Mouse (Mus musculus) common myeloid progenitor, adult 5-6 weeks (primary cell): ENCODE data around the gene Adh7. TPM values are rescaled to one million over a fixed set of nuclear protein-coding genes. Genes with fewer than 3 reads are reported as not detected.

ENCODE experiments used
- ATAC-seq: replicated peaks from 2 replicates; pipeline ENCODE4 v1.8.0; 2016; ENCODE audit warnings: low read depth, mild to moderate bottlenecking, moderate TSS enrichment, inconsistent platforms; ENCODE audit not compliant: poor library complexity, severe bottlenecking
- total RNA-seq: library from RNA; stranded (forward); fragments of 200-1000, 187-1606 nt; gene quantifications from 2 replicates; pipeline ENCODE4 v1.2.3, GENCODE M21; 2017

The Adh7 gene
- total RNA-seq: not detected in 2 replicates

DNA sequence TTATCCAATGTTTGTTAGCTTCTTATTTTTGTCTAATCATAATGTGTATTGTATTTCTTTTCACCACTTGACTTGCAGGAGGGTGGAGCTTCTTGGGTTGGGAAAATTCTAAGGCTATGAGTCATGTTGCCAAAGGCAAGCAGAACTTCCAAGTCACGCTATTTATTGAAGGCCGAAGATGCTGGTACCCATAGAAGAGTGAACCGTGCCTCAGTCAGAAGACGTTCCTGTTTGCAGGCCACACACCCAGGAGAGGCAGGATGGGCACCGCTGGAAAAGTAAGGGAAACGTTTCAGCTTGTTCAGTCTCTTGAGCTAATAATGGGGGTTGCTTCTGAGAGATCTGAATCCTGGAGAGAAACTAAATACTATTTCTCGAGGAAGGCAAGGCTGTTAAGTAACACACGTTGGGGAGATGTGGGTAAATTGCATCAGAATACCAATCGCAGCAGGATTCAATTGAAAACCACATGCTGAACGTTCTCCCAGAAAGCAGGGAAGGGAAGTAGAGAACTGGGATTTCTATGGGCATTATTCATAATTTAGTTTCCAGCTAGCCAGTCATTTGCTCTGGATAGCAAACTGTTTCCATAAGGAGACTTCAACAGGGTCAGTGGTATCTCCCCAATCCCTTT lies at the start of gene Adh7:
Adh7 (plus strand) TSS at position 130 of the 634 bp plus-strand sequence.
- ATAC-seq: no peak

DNA sequence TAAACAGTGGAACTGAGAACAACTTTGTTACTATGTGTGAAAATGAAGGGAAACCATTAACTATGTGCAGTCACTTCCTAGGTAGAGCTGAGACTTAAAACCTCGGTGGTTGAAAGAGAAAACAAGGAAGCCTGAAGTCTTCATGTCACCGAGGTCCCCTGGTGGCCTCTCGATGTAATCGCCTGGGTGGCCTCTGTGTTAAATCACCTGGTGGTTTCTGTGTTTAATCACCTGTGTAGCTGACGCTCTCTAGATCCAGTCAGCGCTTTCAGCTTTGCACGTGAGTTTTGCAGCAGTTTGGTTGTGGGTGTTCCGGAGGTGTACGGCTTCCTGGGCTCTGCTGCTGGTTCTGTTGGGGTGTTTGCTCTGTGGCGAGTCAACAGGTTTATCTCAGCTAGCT lies 44.3 kb upstream of the Adh7 start:
- no peak for ATAC-seq

- ATAC-seq: no peak
Measured at GRCm38 (mm10) chr3:138175551-138175950, 42.0 kb upstream of the Adh7 start.

DNA sequence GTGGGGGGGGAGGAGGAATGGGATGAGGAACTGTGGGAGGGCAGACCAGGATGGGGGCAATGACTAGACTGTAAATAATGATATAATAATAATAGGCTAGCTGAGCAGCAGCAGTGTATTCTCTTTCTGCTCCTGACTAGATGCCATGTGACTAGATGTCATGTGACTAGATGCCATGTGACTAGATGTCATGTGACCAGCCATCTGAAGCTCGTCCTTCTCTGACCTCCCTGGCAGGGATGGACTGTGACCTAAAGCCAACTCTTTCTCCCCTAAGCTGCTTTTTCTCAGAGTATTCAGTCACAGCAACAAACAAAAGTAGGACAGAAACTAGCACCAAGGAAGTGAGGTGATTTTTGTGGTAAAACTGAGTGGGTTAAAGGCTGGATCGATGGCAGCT lies 35.5 kb upstream of the Adh7 start:
- ATAC-seq: no peak

- no peak for ATAC-seq
Measured at GRCm38 (mm10) chr3:138183371-138183770, 34.2 kb upstream of the Adh7 start.

DNA sequence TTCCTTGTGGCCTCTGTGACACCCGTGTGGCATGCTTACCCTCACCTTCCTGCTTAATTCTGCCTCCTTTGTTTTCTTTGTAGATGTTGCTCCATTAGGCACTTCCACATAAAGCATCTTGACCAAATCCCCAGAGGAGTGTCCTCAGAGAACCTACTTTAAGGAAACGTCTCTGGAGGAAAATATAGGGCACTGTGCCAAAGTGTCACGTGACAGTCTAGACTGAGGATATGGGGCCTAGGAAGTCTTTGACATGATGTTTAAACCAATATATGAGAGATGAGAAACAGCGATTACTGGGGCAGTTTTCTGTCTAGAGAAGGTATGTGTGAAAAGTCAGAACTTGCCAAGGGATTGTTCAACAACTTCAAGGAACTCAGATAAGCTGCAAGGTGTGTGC lies 32.3 kb upstream of the Adh7 start:
- ATAC-seq: no peak

DNA sequence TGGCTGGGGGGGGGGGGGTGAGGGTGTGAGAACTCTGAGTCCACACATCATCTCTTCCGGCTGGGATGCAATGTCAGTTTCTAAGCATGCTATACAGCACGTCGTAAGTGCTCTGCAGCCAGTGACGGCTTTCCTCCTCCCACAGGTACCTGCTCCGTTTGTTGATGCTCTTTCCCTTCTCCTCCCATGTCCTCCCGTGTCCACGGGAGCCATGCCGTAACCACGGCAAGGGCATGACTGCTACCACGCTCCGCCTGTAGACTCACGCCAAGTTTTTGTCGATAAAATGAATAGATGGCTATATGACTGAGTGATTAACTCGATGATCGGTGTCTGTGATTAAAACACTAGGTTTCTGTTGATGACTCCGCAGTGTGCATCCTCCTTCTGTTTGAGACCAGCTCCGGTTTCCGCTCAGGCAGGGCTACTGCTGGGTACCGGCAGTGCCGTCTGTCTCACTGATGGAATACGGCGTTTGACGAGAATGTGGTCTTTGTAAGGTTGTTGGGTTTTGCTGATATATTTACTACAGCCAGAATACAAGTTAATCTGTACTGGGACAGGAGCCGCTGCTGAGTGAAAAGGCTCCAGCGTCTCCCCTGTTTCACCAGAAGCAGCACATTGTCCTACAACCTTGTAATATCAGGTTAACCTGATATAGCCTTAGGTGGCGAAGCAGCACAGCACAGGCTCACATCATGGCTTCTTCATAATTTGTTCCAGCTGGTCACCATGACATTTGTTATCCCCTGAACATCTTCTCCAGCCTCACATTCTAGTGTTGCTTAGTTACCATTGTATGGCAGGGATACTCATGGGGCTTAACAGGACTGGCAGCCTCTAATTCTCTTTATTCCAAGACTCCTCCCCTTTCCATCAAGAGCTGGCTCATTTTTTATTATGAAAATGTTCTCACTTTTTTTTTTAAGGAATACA lies 31.3 kb upstream of the Adh7 start:
- no peak for ATAC-seq

- ATAC-seq: no peak
Measured at GRCm38 (mm10) chr3:138192260-138192659, 25.3 kb upstream of the Adh7 start.

DNA sequence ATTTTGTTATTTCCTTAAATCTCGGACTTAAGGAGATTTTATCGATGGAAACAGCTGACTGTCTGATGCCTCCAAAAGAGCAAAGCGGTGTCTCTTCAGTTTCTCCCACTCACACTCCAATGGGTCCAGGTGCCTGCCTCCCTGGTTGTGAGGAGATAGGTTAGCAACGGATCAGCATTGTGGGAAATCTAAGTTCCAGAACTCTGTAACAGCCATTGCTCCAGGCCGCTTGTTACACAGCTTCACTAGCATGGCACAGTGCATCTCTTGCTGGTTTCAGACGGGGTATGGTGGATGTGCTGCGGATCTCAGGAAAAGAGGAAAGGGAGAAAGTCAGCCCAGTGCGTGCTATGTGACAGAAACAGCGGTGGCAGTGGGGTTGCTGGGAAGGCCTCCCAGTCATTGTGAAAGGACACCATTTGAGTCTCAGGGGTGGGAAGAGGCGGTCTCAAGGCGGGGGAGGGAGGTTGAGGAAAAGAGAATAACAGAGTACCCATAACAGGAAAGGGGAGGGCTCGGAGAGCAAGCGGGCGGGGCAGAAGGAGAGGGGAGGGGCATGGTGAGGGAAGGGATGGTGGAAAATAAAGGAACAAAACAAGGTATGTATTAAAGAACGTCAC lies 23.8 kb upstream of the Adh7 start, which contains the start of gene 4930579F01Rik:
4930579F01Rik (minus strand) TSS at position 143 of the 620 bp plus-strand sequence.
- ATAC-seq: no peak

DNA sequence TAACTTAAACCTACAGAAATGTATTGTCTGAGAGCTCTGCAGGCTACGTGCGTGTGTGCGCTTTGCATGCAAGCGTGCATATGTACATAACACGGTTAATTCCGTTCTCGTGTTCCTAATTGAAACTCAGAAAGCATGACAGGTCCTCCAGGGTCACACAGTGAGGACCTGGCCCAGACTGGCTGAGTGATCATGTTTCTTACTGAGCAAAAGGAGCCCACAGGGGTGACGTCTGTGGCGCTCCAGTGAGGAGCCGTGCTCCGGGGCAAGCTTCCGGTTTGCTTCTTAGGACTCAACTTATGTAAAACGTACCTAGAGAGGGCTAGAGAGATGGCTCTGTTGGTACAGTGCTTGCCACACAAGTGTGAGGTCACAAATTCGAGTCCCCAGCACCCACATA lies 20.5 kb upstream of the Adh7 start:
- ATAC-seq: no peak

GRCm38 (mm10) chr3:138197556-138197955 lies 20.0 kb upstream of the Adh7 start:
- ATAC-seq: no peak

DNA sequence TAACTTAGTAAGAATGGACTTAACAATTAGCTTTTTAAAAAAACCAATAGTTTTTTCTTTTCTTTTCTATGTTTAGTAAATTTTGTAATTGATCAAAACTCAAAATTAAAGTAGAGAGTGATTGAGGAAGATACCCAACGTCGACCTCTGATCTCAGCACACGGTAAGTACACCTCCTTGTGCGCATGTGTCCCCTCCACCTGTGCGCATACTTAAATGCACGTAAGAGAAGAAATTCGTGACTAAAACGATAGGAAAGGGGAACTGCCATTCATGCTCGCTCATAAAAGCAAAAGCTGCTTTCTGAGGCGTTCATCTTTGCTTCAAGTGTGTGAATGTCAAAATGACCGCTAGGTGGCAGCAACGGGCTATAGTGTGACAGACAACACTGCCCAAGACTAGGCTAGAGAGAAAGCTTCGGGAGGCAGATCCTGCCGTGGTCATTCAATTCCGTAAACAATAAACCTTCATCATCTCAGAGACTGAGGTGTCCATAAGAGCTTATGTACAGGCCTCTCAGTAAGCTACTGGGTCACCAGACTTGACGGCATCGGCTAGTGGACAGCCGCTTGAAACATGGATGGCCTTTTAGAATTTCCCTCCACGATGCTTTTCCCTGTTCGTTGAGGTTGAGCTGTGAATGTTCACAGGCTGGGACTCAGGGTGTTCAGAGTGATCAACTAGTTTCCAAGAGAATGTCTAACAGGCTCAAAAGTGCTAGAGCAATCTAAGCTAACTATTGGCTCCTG lies 19.4 kb upstream of the Adh7 start:
- ATAC-seq: peak; percentile 98

DNA sequence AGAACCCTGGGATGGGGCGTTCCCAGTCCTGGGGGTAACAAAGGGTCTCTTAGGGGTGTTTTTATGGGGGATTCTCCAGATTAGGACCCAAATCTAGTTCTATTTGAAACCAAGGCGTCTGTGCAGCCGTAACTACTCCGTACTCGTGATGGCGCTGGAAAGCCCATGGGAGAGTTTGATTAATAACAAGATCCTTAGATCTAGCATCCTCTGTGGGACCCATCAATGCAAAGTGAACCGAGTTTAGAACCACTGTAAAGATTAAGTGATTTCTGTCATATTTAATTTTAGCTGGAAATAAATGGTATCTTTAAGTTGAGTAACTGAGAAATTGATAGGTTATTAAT lies 18.9 kb upstream of the Adh7 start:
- ATAC-seq: no peak

DNA sequence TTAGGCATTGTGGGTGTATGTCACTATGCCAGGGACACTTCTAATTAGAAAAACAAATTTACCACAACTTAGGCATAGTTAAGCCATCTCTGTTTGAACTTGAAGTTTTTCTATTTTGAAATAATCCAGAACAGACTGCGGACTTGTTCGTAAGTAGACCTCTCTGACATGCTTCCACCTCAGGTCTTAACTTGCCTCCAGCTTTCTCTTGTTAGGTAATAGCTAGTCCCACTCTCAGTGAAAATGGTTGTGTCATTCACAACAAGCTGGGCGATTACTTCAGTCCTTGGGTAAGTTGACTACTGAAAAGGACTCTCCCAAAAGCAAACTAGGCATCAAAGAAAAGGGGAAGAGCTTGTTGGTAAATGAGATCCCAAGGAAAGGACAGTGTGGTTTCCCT lies 8.7 kb upstream of the Adh7 start:
- no peak for ATAC-seq

- peak; percentile 60 for ATAC-seq
Measured at GRCm38 (mm10) chr3:138210432-138211075, 7.0 kb upstream of the Adh7 start.

DNA sequence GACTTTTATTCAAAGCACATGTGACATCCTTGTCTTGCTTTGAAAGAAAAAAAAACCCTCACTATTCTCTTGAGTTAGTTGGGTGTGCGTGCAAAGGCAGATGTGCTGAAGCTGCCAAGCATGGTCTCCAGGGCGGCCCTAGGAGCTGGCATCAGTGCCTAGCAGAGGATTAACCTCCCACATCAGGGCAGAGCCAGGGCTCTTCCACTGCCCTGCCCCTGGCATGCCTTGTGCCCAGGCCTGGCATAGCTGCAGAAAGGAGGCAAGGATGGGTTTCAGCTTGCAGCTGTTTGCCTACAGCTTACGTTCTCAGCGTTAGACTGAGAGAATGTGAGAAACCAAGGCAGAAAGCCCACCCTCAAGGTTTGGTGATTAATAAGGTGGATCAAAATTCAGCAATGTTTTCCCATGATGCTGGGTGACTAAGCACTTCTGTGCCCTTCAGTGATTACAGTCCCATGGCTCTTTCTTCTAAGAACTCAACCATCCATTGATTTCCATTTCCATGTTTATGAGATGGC lies 5.1 kb upstream of the Adh7 start:
- ATAC-seq: no peak

DNA sequence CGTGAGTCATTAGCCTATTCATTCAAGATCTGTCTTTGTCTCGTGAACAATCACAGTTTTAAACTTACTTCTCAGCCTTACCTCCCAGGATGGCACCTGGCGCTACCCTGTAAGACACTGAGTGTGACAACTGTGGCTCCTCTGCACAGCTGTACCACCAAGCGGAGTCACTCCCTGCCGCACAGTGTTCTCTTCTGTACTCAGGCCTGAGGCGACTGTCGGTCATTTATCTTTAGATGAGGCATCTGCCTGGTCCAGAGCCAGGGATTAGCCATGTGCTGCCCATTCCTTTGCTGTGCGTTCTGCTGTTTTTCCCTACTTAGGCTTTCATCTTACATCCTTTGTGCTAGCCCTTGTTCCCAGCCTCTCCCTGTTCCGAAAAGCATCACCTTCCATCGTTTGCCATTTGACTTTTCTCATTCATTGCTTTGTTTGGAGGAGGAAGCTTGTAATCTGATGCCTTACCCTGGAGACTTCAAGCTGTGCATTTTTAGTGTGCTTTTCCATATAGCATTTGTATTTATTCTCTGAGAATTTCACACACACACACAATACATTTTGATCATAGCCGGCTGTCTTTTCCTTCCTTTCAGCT lies 2.1 kb upstream of the Adh7 start:
- no peak for ATAC-seq

GRCm38 (mm10) chr3:138216091-138216490 lies 1.5 kb upstream of the Adh7 start:
- no peak for ATAC-seq

GRCm38 (mm10) chr3:138221116-138221515 lies 3.6 kb downstream of the Adh7 start:
- ATAC-seq: no peak
